Mouse (Mus musculus) layer of hippocampus, postnatal 25 days (tissue): ENCODE results near the gene Olfr186. TPM values are rescaled to one million over a fixed set of nuclear protein-coding genes. Genes with fewer than 3 reads are reported as not detected.
"Not testable (repeated sequence)": the region's sequence is repeated elsewhere in the genome, so short reads cannot be mapped to it uniquely, and the experiment has no call there.

Source experiments
- DNase-seq, 2 experiments: peaks; one replicate each; pipeline ENCODE4 v3.0.0; 2022; ENCODE audit warnings: mixed read lengths in 2 of 2, low spot score in 1 of 2; ENCODE audit errors: extremely low spot score in 1 of 2
- total RNA-seq, 2 experiments: library from RNA; stranded (reverse); gene quantifications; 2 replicates each; pipeline ENCODE4 v1.2.3; 2021

Gene Olfr186
- total RNA-seq, result not detected

GRCm38 (mm10) chr16:59030191-59030590 lies at the start of gene Olfr186:
Olfr186 (minus strand) TSS chr16:59030291.
- no peak for DNase-seq

GRCm38 (mm10) chr16:59077905-59078304 lies 47.8 kb upstream of the Olfr186 start, which contains the start of gene Olfr190:
Olfr190 (minus strand) TSS chr16:59078005.
- DNase-seq, result no peak

- no peak for DNase-seq
Observed at GRCm38 (mm10) chr16:59073520-59073919, 43.4 kb upstream of the Olfr186 start.

DNA sequence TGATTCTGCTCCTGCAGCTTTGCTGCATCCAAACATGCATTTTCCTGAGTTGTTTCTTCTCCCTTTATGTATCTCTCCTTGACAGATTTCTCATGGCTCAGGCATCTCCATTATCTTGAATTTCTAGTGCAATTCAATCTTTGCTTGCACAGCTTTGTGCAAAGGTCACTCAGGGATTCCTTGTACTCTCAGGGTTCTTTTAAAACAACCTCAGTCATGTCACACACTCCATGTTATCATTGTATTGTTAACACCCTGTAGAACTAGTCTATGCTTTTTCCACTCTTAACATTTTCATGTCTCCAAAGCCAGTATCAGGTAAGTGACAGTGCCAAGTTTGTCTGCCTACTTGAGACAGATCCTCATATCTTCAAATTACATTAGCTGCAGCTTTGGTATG lies 41.7 kb upstream of the Olfr186 start:
- no peak for DNase-seq

GRCm38 (mm10) chr16:59062411-59062810 lies 32.3 kb upstream of the Olfr186 start:
- not testable (repeated sequence) for DNase-seq

DNA sequence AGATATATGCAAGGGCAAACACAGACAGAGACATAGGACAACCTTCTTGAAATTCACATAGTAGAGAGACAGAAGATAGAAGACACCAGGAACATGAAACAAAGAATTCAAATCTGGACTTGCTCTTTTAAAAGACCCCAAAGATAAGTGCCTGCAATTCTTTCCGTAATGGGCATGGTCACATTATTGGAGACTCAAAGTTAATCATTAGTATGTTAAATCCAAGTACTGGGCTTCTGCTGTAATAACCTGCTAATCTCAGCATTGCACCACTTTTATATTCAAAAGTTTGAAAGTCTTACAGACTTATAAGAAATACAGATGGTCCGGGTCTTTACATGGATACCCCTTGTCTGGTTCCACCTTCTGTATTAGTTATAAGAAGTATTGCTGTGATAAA lies 19.2 kb upstream of the Olfr186 start:
- not testable (repeated sequence) for DNase-seq

- no peak for DNase-seq
Observed at GRCm38 (mm10) chr16:59048860-59049259, 18.8 kb upstream of the Olfr186 start.

DNA sequence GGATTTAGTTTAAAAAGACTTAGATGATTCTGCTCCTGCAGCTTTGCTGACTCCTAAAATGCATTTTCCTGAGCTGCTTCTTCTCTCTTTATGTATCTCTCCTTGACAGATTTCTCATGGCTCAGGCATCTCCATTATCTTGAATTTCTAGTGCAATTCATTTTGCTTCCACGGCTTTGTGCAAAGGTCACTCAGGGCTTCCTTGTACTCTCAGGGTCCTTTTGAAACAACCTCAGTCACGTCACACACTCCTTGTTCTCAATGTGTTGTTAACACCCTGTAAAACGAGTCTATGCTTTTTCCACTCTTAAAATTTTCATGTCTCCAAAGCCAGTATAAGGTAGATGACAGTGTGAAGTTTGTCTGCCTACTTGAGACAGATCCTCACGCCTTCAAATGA lies 17.5 kb upstream of the Olfr186 start:
- DNase-seq, result no peak

DNA sequence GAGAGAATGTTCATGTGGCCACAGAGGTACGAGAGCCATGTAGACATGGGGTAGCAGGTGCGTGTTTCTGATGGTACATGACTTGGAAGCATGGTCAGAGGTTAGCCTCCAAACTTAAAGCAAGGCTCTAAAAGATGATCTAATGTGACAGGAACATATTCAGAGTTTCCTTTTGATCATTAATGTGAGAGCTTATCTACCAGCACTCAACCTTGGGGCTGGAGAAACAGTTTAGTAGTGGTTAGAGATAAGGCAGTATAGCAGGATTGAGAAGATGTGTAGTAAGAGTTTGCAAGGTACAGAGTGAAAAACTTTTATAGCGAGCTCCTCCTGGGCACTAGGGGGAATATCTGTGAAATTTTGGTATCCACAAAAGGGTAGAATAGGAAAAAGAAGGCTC lies 15.7 kb upstream of the Olfr186 start:
- DNase-seq, result no peak

GRCm38 (mm10) chr16:59039710-59040109 lies 9.6 kb upstream of the Olfr186 start, which contains the start of gene Olfr187:
Olfr187 (minus strand) TSS chr16:59039767.
- no peak for DNase-seq

GRCm38 (mm10) chr16:59013357-59014018 lies 16.6 kb downstream of the Olfr186 start:
- DNase-seq, result no peak

GRCm38 (mm10) chr16:59007146-59007545 lies 22.9 kb downstream of the Olfr186 start:
- DNase-seq, result no peak

DNA sequence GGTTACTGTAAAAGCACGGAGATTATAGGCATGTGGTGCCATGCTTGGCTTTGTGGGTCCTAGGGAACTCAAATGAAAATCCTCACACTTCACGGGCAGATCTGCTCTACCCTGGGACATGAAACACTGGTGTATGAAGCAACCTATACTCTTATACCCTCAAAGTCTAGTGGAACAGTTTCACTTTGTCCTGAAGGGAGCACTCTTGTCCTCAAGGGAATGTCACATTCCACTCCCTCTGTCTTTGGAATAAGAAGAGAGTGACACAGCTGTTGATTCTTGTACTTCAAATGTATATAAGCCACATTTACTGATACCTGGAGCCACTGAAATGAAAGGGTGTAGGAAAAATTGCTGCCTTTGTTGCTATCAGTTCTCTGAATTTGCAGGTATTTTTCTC lies 35.0 kb downstream of the Olfr186 start, which contains the start of gene Olfr183:
Gene Olfr183, plus strand, starts transcription at position 301 of the 400 bp plus-strand sequence.
- DNase-seq, result no peak

Other genes with a start within 250 kb of the Olfr186 start
- not detected for gene Olfr173, start 230.0 kb downstream of the Olfr186 start, total RNA-seq
- not detected for gene Olfr175-ps1, start 203.5 kb downstream of the Olfr186 start, total RNA-seq
- gene Olfr177, start 155.5 kb downstream of the Olfr186 start, total RNA-seq, result not detected
- gene Olfr178, start 138.2 kb downstream of the Olfr186 start, total RNA-seq, result not detected
- not detected for gene Olfr181, start 101.5 kb downstream of the Olfr186 start, total RNA-seq
- gene Olfr180, start 100.9 kb downstream of the Olfr186 start, total RNA-seq, result not detected
- not detected for gene Olfr183, start 34.9 kb downstream of the Olfr186 start, total RNA-seq
- not detected for gene Olfr187, start 9.5 kb upstream of the Olfr186 start, total RNA-seq
- gene Olfr190, start 47.7 kb upstream of the Olfr186 start, total RNA-seq, result not detected
- gene Olfr191, start 59.5 kb upstream of the Olfr186 start, total RNA-seq, result not detected
- gene Olfr193, start 81.6 kb upstream of the Olfr186 start, total RNA-seq, result not detected
- not detected for gene Olfr194, start 90.8 kb upstream of the Olfr186 start, total RNA-seq
- gene Olfr195, start 116.8 kb upstream of the Olfr186 start, total RNA-seq, result not detected
- not detected for gene Olfr196, start 140.2 kb upstream of the Olfr186 start, total RNA-seq
- gene Olfr198, start 173.2 kb upstream of the Olfr186 start, total RNA-seq, result not detected
- gene Olfr199, start 189.5 kb upstream of the Olfr186 start, total RNA-seq, result not detected
- gene Olfr201, start 242.3 kb upstream of the Olfr186 start, total RNA-seq, result not detected